Mouse (Mus musculus) E14TG2a.4 (cell line): ENCODE data around the gene Ybx2.

Experiments
- CTCF ChIP-seq: conservative IDR thresholded peaks from 2 replicates; pipeline ENCODE4 v1.5.1; 2014; ENCODE audit warnings: low read length
- NANOG ChIP-seq: IDR thresholded peaks from 2 replicates; pipeline ENCODE4 v1.6.1; 2014; ENCODE audit warnings: borderline replicate concordance, low read length, mixed read lengths
- POU5F1 ChIP-seq: IDR thresholded peaks from 2 replicates; pipeline ENCODE4 v1.6.1; 2014; ENCODE audit warnings: low read length, borderline replicate concordance

DNA sequence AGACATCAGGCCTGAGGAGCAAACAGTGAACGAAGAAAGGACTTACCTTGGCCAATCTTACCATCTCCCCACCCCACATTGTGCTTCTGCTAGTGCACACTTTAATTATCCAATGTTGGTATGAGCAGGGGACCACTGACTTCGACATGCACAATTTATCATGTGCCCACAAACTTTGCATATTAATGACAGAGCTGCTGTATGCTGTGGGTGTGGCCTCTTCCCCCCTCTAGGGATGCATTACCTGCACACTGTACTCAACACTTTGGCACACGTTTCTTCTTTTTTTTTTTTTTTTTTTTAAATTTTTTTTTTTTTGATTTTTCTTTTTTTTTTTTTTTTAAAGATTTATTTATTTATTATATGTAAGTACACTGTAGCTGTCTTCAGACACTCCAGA, 35.2 kb downstream of the Ybx2 start:
- TF ChIP-seq CTCF: no peak
- TF ChIP-seq NANOG: no peak
- no peak for TF ChIP-seq POU5F1
